Mouse (Mus musculus): Measurements from ENCODE around the gene Exosc2.

DNA sequence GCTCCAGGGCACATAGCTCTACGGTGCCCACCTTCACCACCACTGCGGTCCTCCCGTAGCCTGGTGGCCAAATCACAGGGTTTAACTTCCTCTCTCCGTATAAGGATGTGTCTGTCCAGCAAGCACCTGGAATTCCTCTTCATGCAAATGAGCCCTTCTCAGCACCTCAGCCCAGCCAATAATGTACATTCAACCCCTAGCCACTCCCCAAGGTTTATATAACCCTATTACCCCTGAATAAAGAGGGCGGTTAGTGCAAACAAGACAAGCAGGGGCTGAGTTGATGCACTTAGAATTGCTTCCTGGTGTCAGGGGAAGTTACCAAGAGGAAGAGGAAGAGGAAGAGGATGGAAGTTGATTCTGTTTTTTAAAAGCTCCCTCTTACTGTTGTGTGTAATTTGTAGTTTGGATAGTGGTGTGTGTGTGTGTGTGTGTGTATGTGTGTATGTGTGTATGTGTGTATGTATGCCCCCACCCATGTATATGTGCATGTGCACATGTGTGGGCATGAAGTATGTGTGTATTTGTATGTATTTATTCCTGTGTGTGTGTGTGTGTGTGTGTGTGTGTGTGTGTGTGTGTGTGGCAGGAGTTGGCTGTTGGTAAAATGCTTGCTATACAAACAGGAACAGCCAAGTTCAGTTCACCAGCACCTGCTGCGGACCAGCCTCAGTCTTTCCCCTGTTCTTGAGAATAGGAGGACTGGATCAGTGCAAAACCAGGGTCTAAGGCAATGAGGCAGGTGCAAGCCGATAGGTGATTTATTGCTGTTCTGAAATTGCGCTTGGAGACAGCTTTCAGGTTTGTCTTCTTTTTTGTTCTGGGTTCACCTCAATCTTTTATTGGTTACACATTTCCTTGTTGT, 7.3 kb upstream of the Exosc2 start:
- TF ChIP-seq POLR2A (IDR thresholded peaks at IDR 0.05; ENCODE audit: borderline replicate concordance, low read depth, low read length) (no peak), CTCF (IDR thresholded peaks at IDR 0.05; ENCODE audit: low read depth, low read length) (no peak)
